Mouse (Mus musculus): ENCODE measurements at regions not wholly inside any gene's neighbourhood (a gene's known extent, or its start where the extent isn't known, plus 50 kb on each side); places are given as distances from the start of the nearest gene placed in this dataset.

GRCm38 (mm10) chr16:7839139-7839538 lies 585.8 kb downstream of the Tmem114 start:
- TF ChIP-seq CTCF (IDR thresholded peaks at IDR 0.05; ENCODE audit: extremely low read depth, insufficient read depth, low read length) (no peak), POLR2A (IDR thresholded peaks at IDR 0.05; ENCODE audit: extremely low read depth, insufficient read depth, low read length) (no peak)
